Mouse (Mus musculus): ENCODE data around the gene Hoxc11. TPM values are rescaled to one million over a fixed set of nuclear protein-coding genes. Genes with fewer than 3 reads are reported as not detected.

Gene Hoxc11
- polyA plus RNA-seq, 1 experiment from 2014 or later: 1.8 TPM

DNA sequence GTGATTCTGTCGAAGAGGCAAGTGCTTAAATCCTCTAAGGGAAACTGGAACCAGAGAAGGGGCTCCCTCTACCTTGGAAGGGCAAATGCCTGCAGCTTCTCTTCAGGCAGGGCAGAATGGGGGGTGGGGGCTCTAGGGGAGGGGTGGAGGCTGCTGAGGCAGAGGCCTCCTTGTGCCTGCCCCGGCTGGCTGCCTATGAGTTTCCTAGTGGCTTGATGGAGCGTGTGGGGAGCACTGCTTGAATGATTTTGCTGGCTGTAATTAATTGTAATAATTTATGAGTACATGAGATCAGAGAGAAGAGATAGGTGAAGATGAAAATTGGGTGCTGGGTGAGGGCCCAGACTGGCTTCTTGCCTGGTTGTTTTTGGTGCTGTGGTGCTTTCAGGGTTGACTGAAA lies 30.7 kb downstream of the Hoxc11 start:
- TF ChIP-seq CTCF (IDR thresholded peaks at IDR 0.05; ENCODE audit: low read depth): no peak

DNA sequence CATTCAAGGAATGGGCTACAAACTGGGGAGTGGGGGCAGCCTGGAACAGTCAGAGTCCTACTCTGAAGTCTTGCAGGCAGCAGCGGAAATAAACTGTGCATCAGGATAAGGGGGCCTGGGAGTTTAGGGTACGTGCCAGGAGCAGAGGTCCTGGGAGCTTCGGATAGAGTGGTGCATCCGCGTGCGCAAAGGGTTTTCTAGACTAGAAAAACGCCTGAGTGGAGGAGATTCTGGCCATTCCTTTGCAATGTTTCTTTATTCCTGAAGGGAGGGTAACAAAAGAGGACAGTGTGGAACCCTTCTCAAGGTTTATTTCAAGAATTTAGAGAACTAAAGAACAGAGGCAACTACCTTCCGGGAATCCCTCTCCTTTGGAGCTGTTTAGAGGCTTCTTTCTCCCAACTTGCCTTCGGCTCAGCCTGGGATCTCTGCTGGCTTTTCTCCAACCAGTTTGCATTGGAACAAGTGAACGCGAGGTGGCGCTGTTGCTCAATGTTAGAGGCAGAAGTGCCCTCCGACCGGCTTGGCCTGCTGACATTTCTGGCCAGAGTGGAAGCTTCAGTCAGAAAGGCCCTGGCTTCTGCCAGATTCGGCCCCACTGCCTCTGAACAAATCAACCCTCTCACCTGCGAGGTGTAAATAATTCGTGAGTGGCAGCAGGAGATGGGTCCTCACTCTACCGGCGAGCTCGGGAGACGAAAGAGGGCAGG lies 33.1 kb downstream of the Hoxc11 start:
- Histone ChIP-seq H3K36me3 (ENCODE audit: insufficient read depth, low read length) (no peaks in the 10 kb centered on the region), H3K4me1 (replicated peaks; ENCODE audit: insufficient read depth, low read length) (peaks cover 10% of the 10 kb centered on the region; the same call in 1 of the 2 replicates), H3K9ac (ENCODE audit: low read depth, low read length) (0 out of 2 replicates have a peak overlapping the region, but pooled peaks have one; percentile 6), H3K9me3 (replicated peaks; ENCODE audit: low read length) (no peaks in the 10 kb centered on the region), H3K27me3 (ENCODE audit: insufficient read depth, low read length) (no peaks in the 10 kb centered on the region), H3K4me3 (replicated peaks; ENCODE audit: low read depth, low read length) (no peak overlapping the region), H3K4me2 (ENCODE audit: low read length) (no peak overlapping the region), H3K27ac (peak overlapping the region; percentile 1; the same call in 1 of the 2 replicates)
- WGBS: 10% methylated on average over 21 of the region's 21 CpGs
- DNase-seq (ENCODE audit: low spot score) (peak; percentile 97), ATAC-seq (replicated peaks; ENCODE audit: low FRiP score, low read depth) (0 out of 2 replicates have a peak, but pooled peaks have one; percentile 33)
- peak; percentile 96 for TF ChIP-seq CTCF (IDR thresholded peaks at IDR 0.05; ENCODE audit: low read depth)

More for the DNA sequence above, 30.7 kb downstream of the Hoxc11 start:
- WGBS: 21% methylated on average over 3 of the region's 3 CpGs
- H3K4me1 ChIP-seq (replicated peaks; ENCODE audit: insufficient read depth, low read length): peaks cover 6% of the 10 kb centered on the region; the same call in 1 of the 2 replicates
- ATAC-seq (replicated peaks; ENCODE audit: low FRiP score, low read depth) (no peak), DNase-seq (ENCODE audit: low spot score) (peak; percentile 74)
- H3K27ac ChIP-seq: no peak overlapping the region
- H3K27me3 ChIP-seq (ENCODE audit: insufficient read depth, low read length): no peaks in the 10 kb centered on the region
- H3K9ac ChIP-seq (ENCODE audit: low read depth, low read length): peak overlapping the region; percentile 40; the same call in 1 of the 2 replicates
- H3K4me2 ChIP-seq (ENCODE audit: low read length): peak overlapping the region; percentile 90
- H3K4me3 ChIP-seq (replicated peaks; ENCODE audit: low read depth, low read length): no peak overlapping the region
- H3K9me3 ChIP-seq (replicated peaks; ENCODE audit: low read length): no peaks in the 10 kb centered on the region
- H3K36me3 ChIP-seq (ENCODE audit: insufficient read depth, low read length): no peaks in the 10 kb centered on the region

DNA sequence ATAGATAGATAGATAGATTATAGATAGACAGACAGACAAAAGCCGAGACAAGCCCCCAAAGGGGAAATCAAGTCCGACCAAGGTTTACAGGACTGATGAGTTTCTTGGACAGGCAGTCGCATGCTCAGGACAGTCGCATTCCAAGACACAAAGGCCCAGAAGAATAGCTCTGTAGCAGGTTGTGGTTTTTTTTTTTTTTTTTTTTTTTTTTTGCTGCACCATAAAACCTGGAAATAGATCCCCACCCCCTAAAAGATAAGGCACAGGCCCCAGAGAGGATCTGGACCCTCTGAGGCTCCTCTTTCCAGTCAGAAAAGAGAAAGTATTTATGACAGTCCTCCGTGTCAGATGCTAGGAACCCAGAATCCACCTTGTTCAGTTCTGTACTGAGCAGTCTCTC lies 33.9 kb downstream of the Hoxc11 start:
- Histone ChIP-seq H3K4me3 (replicated peaks; ENCODE audit: low read depth, low read length) (no peak overlapping the region), H3K9me3 (replicated peaks; ENCODE audit: low read length) (no peaks in the 10 kb centered on the region), H3K4me2 (ENCODE audit: low read length) (no peak overlapping the region), H3K4me1 (replicated peaks; ENCODE audit: insufficient read depth, low read length) (peaks cover 11% of the 10 kb centered on the region; the same call in 1 of the 2 replicates), H3K27me3 (ENCODE audit: insufficient read depth, low read length) (no peaks in the 10 kb centered on the region), H3K9ac (ENCODE audit: low read depth, low read length) (no peak overlapping the region), H3K36me3 (ENCODE audit: insufficient read depth, low read length) (no peaks in the 10 kb centered on the region), H3K27ac (no peak overlapping the region)
- DNase-seq (ENCODE audit: low spot score) (no peak), ATAC-seq (replicated peaks; ENCODE audit: low FRiP score, low read depth) (no peak)
- 61% methylated on average over 5 of the region's 5 CpGs for WGBS
- TF ChIP-seq CTCF (IDR thresholded peaks at IDR 0.05; ENCODE audit: low read depth): no peak

DNA sequence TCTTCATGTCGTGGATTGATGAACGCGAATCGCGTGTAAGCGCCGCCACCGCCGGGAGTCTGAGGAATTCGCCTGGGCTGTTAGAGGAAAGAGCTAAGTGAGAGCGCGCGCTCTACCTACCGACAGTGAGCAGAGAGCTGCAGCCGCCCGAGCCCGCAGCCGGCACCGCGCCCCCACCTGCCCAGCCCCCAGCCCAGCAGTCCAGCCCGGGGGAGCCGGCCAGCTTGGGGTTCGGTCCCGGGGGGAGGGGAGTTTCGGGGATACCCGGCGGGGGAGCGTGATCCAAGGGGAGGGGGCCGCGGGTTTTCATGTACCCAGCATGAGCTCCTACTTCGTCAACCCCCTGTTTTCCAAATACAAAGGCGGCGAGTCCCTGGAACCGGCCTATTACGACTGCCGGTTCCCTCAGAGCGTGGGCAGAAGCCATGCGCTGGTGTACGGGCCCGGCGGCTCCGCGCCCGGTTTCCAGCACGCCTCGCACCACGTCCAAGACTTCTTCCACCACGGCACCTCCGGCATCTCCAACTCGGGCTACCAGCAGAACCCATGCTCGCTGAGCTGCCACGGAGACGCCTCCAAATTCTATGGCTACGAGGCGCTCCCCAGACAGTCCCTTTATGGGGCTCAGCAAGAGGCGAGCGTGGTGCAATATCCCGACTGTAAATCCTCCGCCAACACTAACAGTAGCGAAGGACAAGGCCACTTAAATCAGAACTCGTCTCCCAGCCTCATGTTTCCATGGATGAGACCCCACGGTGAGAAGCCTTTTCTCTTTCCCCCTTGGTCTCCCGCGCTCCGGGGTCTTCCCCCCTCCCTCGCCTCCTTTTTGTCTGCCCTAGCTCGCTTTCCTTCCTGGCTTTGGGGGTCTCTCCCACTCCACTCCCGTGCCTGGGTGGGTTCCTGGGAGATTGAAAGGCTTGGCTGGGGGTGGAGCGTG lies 36.5 kb downstream of the Hoxc11 start, which contains the start of gene Hoxc8:
Gene Hoxc8 (plus strand): TSS at position 147 of the 937 bp plus-strand sequence.
- Histone ChIP-seq H3K27me3 (ENCODE audit: insufficient read depth, low read length) (no peaks in the 10 kb centered on the region), H3K9ac (ENCODE audit: low read depth, low read length) (peak within 1 kb of the TSS; percentile 72), H3K9me3 (replicated peaks; ENCODE audit: low read length) (no peaks in the 10 kb centered on the region), H3K4me2 (ENCODE audit: low read length) (peak within 1 kb of the TSS; percentile 91), H3K4me3 (replicated peaks; ENCODE audit: low read depth, low read length) (peak within 1 kb of the TSS; percentile 52), H3K36me3 (ENCODE audit: insufficient read depth, low read length) (no peaks in the 10 kb centered on the region), H3K4me1 (replicated peaks; ENCODE audit: insufficient read depth, low read length) (peaks cover 10% of the 10 kb centered on the region; the same call in 1 of the 2 replicates), H3K27ac (peak within 1 kb of the TSS; percentile 82; the same call in 1 of the 2 replicates)
- ATAC-seq (replicated peaks; ENCODE audit: low FRiP score, low read depth) (0 out of 2 replicates have a peak, but pooled peaks have one; percentile 21), DNase-seq (ENCODE audit: low spot score) (no peak)
- WGBS: 4% methylated on average over 64 of the region's 69 CpGs
- TF ChIP-seq CTCF (IDR thresholded peaks at IDR 0.05; ENCODE audit: low read depth): no peak

DNA sequence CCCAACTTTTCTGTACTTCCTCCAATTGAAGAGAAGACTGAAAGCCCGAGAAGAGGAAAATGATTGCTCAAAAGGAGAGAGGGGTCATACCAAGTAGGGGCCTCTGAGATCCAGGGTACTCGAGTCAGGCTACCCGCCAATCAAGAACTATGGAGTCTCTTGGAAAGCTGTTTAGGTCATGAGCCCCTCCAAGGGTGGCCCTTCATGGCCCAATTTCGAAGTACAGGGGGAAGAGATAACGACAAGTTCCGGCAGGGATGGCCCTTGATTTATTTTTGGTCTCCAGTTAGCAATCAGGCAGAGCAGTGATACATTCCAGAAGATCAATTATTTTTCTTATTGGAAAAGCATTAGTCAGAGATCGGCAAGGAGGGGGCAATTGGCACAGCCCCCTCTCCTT lies 37.6 kb downstream of the Hoxc11 start:
- Histone ChIP-seq H3K9ac (ENCODE audit: low read depth, low read length) (peak overlapping the region; percentile 72), H3K27ac (peak overlapping the region; percentile 82; the same call in 1 of the 2 replicates), H3K4me3 (replicated peaks; ENCODE audit: low read depth, low read length) (peak overlapping the region; percentile 52), H3K9me3 (replicated peaks; ENCODE audit: low read length) (no peaks in the 10 kb centered on the region), H3K4me1 (replicated peaks; ENCODE audit: insufficient read depth, low read length) (peaks cover 10% of the 10 kb centered on the region; the same call in 1 of the 2 replicates), H3K36me3 (ENCODE audit: insufficient read depth, low read length) (no peaks in the 10 kb centered on the region), H3K4me2 (ENCODE audit: low read length) (peak overlapping the region; percentile 91), H3K27me3 (ENCODE audit: insufficient read depth, low read length) (0 out of 2 replicates have a peak, but pooled peaks cover 3% of the 10 kb centered on the region)
- TF ChIP-seq CTCF (IDR thresholded peaks at IDR 0.05; ENCODE audit: low read depth): no peak
- DNase-seq (ENCODE audit: low spot score): no peak
- ATAC-seq (replicated peaks; ENCODE audit: low FRiP score, low read depth): no peak
- WGBS: 20% methylated on average over 7 of the region's 7 CpGs

DNA sequence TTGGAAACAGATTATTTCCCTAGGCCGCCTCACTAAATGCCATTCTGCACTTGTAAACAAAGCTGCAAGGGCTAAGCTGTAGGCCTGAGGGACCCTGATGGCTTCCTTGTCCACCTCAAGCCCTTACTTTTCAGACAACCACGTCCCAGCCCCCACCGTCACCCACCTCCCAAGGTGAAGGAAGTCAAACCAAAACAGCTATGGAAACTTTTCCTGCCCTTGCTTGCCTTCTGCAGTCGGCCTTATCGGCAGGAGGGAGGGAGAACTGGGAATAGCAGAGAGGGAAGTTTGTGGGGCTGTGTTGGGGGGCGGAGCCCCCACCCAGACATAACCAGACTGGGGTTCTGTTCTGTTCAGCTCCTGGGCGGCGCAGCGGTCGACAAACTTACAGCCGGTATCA lies 38.0 kb downstream of the Hoxc11 start:
- Histone ChIP-seq H3K4me2 (ENCODE audit: low read length) (peak overlapping the region; percentile 91), H3K9me3 (replicated peaks; ENCODE audit: low read length) (no peaks in the 10 kb centered on the region), H3K27me3 (ENCODE audit: insufficient read depth, low read length) (0 out of 2 replicates have a peak, but pooled peaks cover 3% of the 10 kb centered on the region), H3K9ac (ENCODE audit: low read depth, low read length) (peak overlapping the region; percentile 72), H3K4me3 (replicated peaks; ENCODE audit: low read depth, low read length) (peak overlapping the region; percentile 52), H3K36me3 (ENCODE audit: insufficient read depth, low read length) (no peaks in the 10 kb centered on the region), H3K27ac (peak overlapping the region; percentile 67), H3K4me1 (replicated peaks; ENCODE audit: insufficient read depth, low read length) (peaks cover 10% of the 10 kb centered on the region; the same call in 1 of the 2 replicates)
- no peak for DNase-seq (ENCODE audit: low spot score)
- TF ChIP-seq CTCF (IDR thresholded peaks at IDR 0.05; ENCODE audit: low read depth): no peak
- ATAC-seq (replicated peaks; ENCODE audit: low FRiP score, low read depth): no peak
- 20% methylated on average over 11 of the region's 11 CpGs for WGBS

Measured in kidney, postnatal 0 days (tissue).